Mouse (Mus musculus) midbrain, embryonic 16.5 days (tissue): ENCODE measurements around the gene Gm6169. TPM values are rescaled to one million over a fixed set of nuclear protein-coding genes. Genes with fewer than 3 reads are reported as not detected.
"Not testable (repeated sequence)": the region's sequence is repeated elsewhere in the genome, so short reads cannot be mapped to it uniquely, and the experiment has no call there.

Source experiments
- ATAC-seq: fragments of 200-750 bp; cut with Nextera tagmentation; 2 replicates; pipeline ENCODE4 v1.8.0; 2017; ENCODE audit warnings: moderate TSS enrichment
- H3K27ac ChIP-seq: fragments of 300-500 bp; sonication (generic); 2 replicates; pipeline ENCODE4 v1.5.1; 2014; ENCODE audit warnings: mild to moderate bottlenecking, low read length, mixed read lengths
- H3K27me3 ChIP-seq: fragments of 300-500 bp; sonication (generic); 2 replicates; pipeline ENCODE4 v1.6.1; 2014; ENCODE audit warnings: low read depth, low read length, mixed read lengths; ENCODE audit not compliant: control insufficient read depth, insufficient read depth
- H3K36me3 ChIP-seq: fragments of 300-500 bp; sonication (generic); 2 replicates; pipeline ENCODE4 v1.6.1; 2014; ENCODE audit warnings: mild to moderate bottlenecking, low read length, moderate library complexity, mixed read lengths; ENCODE audit not compliant: control insufficient read depth, insufficient read depth
- H3K4me1 ChIP-seq: fragments of 300-500 bp; sonication (generic); 2 replicates; pipeline ENCODE4 v1.6.1; 2014; ENCODE audit warnings: mild to moderate bottlenecking, low read length, mixed read lengths; ENCODE audit not compliant: control insufficient read depth, insufficient read depth
- H3K4me2 ChIP-seq: fragments of 300-500 bp; sonication (generic); 2 replicates; pipeline ENCODE4 v1.6.1; 2014; ENCODE audit warnings: mild to moderate bottlenecking, low read length, mixed read lengths
- H3K4me3 ChIP-seq: fragments of 300-500 bp; sonication (generic); 2 replicates; pipeline ENCODE4 v1.5.1; 2014; ENCODE audit warnings: low read depth, mild to moderate bottlenecking, low read length, moderate library complexity, mixed read lengths
- H3K9ac ChIP-seq: fragments of 300-500 bp; sonication (generic); 2 replicates; pipeline ENCODE4 v1.6.1; 2014; ENCODE audit warnings: low read depth, low read length, mixed read lengths
- H3K9me3 ChIP-seq: fragments of 300-500 bp; sonication (generic); replicated peaks from 2 replicates; pipeline ENCODE4 v1.6.1; 2014; ENCODE audit warnings: mild to moderate bottlenecking, low read length, mixed read lengths; ENCODE audit not compliant: control insufficient read depth, poor library complexity, severe bottlenecking
- WGBS: fragments of 180-500 bp; shearing (Covaris S2); extraction: QIAGEN DNeasy Blood & Tissue Kit; methylation state at CpG from one replicate; pipeline ENCODE4 v1.1.7; 2014; 5-methylcytosine and 5-hydroxymethylcytosine counted together
- polyA plus RNA-seq: library from polyadenylated mRNA; unstranded; fragments of >200 nt; fragmentation: Nextera tagmentation; extraction: Ambion mirVana; gene quantifications from 2 replicates; pipeline ENCODE4 v1.2.1, GENCODE M21; 2015

Gm6169 gene
- polyA plus RNA-seq, 1 experiment from 2014 or later: 0.67 TPM

DNA sequence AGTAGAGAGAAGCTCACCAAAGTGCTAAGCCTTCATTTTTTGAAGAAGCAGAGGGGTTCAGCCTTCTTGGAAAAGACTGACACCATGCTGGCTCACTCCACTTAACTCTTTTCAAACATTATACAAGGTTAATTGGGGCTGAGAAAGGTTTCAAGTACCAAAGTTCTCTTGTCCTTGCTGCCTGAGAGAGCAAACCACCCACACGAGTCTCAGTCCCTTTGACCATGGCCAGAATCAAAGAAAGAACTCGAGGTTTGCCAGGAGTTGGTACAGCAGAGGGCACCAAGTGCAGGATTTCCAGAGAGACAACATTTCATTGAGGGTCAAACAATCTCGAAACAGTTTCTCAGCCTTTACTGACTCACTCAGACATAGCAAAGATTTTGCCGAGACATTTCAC is 10.0 kb upstream of the Gm6169 start:
- Histone ChIP-seq H3K9me3 (no peaks in the 10 kb centered on the region), H3K4me1 (no peaks in the 10 kb centered on the region), H3K36me3 (peaks cover 9% of the 10 kb centered on the region), H3K27me3 (no peaks in the 10 kb centered on the region), H3K4me2 (no peak overlapping the region), H3K27ac (no peak overlapping the region), H3K9ac (no peak overlapping the region), H3K4me3 (no peak overlapping the region)
- ATAC-seq: no peak
- WGBS: 85% methylated on average over 4 of the region's 4 CpGs

DNA sequence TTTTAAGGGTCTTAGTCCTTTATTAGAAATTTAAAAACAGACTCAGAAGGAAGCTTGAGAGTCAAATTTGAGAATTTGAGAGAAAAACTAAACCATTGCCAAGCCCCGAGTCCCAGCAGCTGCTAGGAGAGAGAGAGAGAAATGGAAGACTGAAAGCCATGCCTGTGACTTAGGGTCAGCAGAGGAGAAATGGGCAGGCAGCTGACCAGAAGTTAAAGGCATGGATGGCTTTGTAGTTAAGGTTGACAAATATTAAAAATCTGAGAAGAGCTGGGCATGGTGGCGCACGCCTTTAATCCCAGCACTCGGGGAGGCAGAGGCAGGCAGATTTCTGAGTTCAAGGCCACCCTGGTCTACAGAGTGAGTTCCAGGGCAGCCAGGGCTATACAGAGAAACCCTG is 8.7 kb upstream of the Gm6169 start:
- not testable (repeated sequence) for H3K36me3 ChIP-seq, ATAC-seq
- WGBS: 95% methylated on average over 4 of the region's 4 CpGs

DNA sequence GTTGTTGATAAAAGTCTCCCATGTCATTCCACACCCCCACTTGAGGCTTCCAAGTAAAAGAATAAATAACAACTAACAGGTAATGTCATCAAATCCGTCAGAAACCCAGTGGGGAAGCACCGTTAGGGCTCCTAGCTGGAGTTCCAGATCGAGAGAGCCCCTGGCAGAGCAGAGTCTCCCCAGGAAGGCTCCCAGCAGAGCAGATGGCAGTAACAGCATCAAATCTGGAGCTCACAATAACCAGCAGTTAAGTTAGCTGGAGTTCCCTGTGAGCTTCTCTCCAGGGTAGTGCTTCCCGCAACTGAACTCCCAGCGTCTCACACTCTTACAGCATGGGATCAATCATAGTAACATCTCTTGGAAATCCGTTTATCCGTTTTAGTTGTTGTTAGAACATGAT is 6.0 kb upstream of the Gm6169 start:
- Histone ChIP-seq H3K4me2 (no peak overlapping the region), H3K27ac (no peak overlapping the region), H3K9me3 (no peaks in the 10 kb centered on the region), H3K27me3 (no peaks in the 10 kb centered on the region), H3K4me3 (no peak overlapping the region), H3K36me3 (no peaks in the 10 kb centered on the region), H3K9ac (no peak overlapping the region), H3K4me1 (no peaks in the 10 kb centered on the region)
- no peak for ATAC-seq
- 71% methylated on average over 7 of the region's 7 CpGs for WGBS

More for the DNA sequence above, 8.7 kb upstream of the Gm6169 start:
- not testable (repeated sequence) for H3K27me3 ChIP-seq, H3K4me3 ChIP-seq, H3K9me3 ChIP-seq, H3K4me1 ChIP-seq, H3K9ac ChIP-seq, H3K4me2 ChIP-seq, H3K27ac ChIP-seq

DNA sequence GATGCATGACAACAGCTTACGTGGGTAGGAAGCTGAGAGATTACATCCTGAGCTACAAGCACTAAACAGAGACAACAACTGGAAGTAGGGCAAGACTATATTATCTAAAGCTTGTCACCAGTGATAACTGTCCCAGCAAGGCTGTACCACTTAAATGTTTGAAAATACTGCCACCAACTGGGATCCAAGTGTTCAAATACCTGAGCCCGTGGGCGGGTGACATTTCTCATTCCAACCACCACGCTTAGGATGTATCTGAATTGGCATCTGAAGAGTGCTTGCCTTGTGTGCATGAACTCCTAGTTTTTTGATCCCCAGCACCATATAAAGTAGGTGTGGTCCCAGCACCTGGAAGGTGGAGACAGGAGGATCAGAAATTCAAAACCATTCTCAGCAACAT is 3.3 kb downstream of the Gm6169 start:
- Histone ChIP-seq H3K9me3 (no peaks in the 10 kb centered on the region), H3K4me1 (no peaks in the 10 kb centered on the region), H3K4me3 (no peak overlapping the region), H3K27ac (no peak overlapping the region), H3K9ac (no peak overlapping the region), H3K27me3 (no peaks in the 10 kb centered on the region), H3K4me2 (no peak overlapping the region), H3K36me3 (peaks cover 7% of the 10 kb centered on the region)
- WGBS: 89% methylated on average over 4 of the region's 4 CpGs
- ATAC-seq: no peak

DNA sequence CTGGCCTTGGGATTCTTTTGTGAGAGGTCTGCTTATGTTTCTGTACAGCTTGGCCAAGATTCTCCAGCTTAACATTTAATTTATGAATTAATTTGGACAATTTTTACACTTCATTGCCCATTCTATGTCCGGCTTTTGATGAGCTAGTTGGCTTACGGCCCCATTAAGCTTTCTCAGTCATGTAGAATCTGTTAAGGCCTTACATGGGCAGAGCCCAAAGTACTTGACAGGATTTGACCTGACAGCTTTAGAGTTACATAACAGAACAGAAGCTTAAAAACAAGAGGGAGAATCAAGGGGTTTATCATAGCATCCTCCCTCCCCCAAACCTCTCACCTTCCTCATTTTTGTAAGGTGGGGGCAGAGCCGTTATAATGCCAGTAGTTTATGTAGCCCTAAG is 10.9 kb downstream of the Gm6169 start:
- Histone ChIP-seq H3K4me1 (peaks cover 2% of the 10 kb centered on the region; the same call in 1 of the 2 replicates), H3K27ac (no peak overlapping the region), H3K4me3 (no peak overlapping the region), H3K9ac (no peak overlapping the region), H3K4me2 (no peak overlapping the region), H3K36me3 (peaks cover 2% of the 10 kb centered on the region; the same call in 1 of the 2 replicates), H3K9me3 (no peaks in the 10 kb centered on the region), H3K27me3 (no peaks in the 10 kb centered on the region)
- WGBS: 57% methylated on average over 3 of the region's 3 CpGs
- ATAC-seq: no peak

DNA sequence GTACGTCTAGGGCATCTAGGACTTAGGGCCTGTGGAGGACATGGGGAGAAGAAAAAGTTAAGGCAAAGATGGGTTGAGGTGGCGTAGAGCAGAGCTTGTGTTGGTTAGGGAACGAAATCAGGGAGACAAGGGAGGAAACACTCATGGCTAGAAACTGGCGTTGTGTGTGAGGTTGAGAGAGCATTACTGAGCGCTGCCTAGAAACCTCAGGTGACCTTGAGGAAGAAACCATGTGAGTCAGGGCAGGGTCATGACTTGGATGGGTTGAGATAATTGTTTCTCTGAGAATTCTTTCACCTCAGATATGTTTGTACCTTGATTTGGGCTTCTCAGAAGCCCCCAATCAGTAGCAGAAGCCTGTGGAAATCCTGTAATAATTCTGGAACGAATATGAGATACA is 11.6 kb downstream of the Gm6169 start:
- no peak overlapping the region for H3K4me3 ChIP-seq
- WGBS: 97% methylated on average over 6 of the region's 6 CpGs
- H3K4me2 ChIP-seq: no peak overlapping the region
- no peak for ATAC-seq
- H3K9me3 ChIP-seq: no peaks in the 10 kb centered on the region
- H3K9ac ChIP-seq: no peak overlapping the region
- H3K36me3 ChIP-seq: peaks cover 2% of the 10 kb centered on the region; the same call in 1 of the 2 replicates
- H3K4me1 ChIP-seq: peaks cover 2% of the 10 kb centered on the region; the same call in 1 of the 2 replicates
- no peak overlapping the region for H3K27ac ChIP-seq
- no peaks in the 10 kb centered on the region for H3K27me3 ChIP-seq

DNA sequence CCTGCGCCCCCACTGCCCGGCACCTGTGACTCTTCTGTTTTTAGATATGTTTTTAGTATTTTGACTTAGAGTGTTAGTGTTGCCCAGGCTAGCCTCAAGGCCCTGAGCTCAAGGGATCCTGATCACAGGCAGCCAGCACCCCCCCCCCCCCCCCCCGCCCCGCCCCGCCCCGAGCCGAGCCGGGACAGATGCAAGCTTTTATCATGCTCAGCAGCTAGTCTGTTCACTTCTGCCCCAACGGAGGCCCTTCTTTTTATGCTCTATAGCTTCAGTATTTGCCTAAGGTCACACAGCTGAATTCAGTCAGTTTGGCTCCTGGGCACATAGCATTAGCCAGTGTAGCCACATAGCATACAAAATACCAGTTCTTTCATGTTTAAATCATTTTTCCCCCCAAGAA is 12.7 kb downstream of the Gm6169 start:
- Histone ChIP-seq H3K27me3 (no peaks in the 10 kb centered on the region), H3K4me1 (peaks cover 2% of the 10 kb centered on the region; the same call in 1 of the 2 replicates), H3K36me3 (no peaks in the 10 kb centered on the region), H3K27ac (no peak overlapping the region), H3K4me3 (no peak overlapping the region), H3K9ac (no peak overlapping the region), H3K4me2 (no peak overlapping the region), H3K9me3 (no peaks in the 10 kb centered on the region)
- ATAC-seq: no peak
- WGBS: 62% methylated on average over 9 of the region's 9 CpGs

DNA sequence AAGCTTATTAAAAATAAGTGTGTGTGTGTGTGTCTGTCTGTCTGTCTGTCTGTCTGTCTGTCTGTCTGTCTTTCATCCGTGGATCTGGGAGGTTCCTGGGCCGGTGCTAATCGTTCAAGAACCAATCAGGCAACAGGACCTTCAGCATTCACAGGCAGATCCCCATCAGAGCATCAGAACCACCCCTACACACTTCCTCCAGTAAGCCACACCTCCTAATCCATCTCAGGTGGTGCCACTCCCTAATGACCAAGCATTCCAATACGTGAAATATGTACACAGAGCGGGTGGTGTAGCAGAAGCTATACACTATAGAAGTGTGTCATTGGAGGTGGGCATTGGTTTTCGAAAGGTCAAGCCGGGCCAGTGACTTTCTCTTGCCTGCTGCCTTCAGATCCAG is 16.6 kb downstream of the Gm6169 start:
- WGBS: 96% methylated on average over 7 of the region's 7 CpGs
- Histone ChIP-seq H3K27me3 (no peaks in the 10 kb centered on the region), H3K4me2 (no peak overlapping the region), H3K27ac (no peak overlapping the region), H3K9ac (no peak overlapping the region), H3K36me3 (no peaks in the 10 kb centered on the region), H3K9me3 (no peaks in the 10 kb centered on the region), H3K4me3 (no peak overlapping the region), H3K4me1 (peaks cover 2% of the 10 kb centered on the region; the same call in 1 of the 2 replicates)
- no peak for ATAC-seq

DNA sequence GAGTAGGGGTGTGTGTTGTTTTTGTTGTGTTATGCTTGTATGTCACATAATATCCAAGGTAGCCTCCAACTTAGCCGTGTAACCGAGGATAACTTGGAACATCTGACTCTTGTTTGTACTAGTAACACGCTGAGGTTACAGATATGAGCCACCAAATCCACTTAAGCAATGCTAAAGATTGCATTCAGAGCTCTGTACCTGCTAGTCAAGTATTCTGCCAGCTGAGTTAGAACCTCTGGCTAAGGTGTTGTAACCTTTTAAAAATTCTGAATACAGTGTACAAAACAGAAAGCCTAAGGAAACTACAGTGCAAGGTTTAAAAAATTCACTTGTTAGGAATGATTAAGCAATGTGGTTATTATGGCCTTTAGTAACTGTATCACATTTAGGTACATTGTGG is 18.4 kb downstream of the Gm6169 start:
- Histone ChIP-seq H3K27me3 (no peaks in the 10 kb centered on the region), H3K9ac (no peak overlapping the region), H3K9me3 (no peaks in the 10 kb centered on the region), H3K4me1 (no peaks in the 10 kb centered on the region), H3K36me3 (no peaks in the 10 kb centered on the region), H3K4me3 (no peak overlapping the region), H3K4me2 (no peak overlapping the region), H3K27ac (no peak overlapping the region)
- 96% methylated on average over 3 of the region's 3 CpGs for WGBS
- ATAC-seq: no peak

DNA sequence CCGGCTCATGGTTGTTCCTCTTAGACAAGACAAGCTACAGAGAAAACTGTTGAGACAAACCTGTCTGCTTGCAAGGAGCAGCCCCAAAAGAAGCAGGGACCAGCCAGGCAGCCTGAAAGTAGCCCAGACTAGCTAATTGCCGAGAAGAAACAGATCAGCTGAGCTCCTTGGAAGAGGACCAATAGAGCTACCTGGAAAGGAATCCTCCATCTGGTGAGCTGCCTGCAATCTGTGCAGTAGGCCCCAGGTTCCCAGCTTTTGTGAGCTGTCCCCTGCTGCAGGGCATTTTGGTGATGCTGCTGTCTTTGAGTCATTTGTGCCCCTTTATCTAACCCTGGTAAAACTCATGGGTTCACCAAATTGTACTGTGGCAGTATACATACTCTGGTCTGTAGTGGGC is 18.8 kb downstream of the Gm6169 start:
- H3K36me3 ChIP-seq: no peaks in the 10 kb centered on the region
- no peak overlapping the region for H3K27ac ChIP-seq
- H3K4me1 ChIP-seq: no peaks in the 10 kb centered on the region
- no peak for ATAC-seq
- H3K27me3 ChIP-seq: no peaks in the 10 kb centered on the region
- no peaks in the 10 kb centered on the region for H3K9me3 ChIP-seq
- no peak overlapping the region for H3K4me3 ChIP-seq
- H3K9ac ChIP-seq: no peak overlapping the region
- 85% methylated on average over 2 of the region's 2 CpGs for WGBS
- H3K4me2 ChIP-seq: no peak overlapping the region
